Mouse (Mus musculus): Measurements from ENCODE around the gene 4430402I18Rik. TPM values are rescaled to one million over a fixed set of nuclear protein-coding genes. Genes with fewer than 3 reads are reported as not detected.

Gene 4430402I18Rik
- polyA plus RNA-seq, 1 experiment from 2014 or later, result 0.19 TPM

- H3K36me3 ChIP-seq (ENCODE audit: control insufficient read depth, insufficient read depth, low read length), result no peaks in the 10 kb centered on the region
- H3K27ac ChIP-seq (ENCODE audit: low read depth, low read length), result no peak overlapping the region
- no peaks in the 10 kb centered on the region for H3K9me3 ChIP-seq (ENCODE audit: control insufficient read depth, low read length)
- H3K27me3 ChIP-seq (ENCODE audit: control insufficient read depth, insufficient read depth, low read length), result no peaks in the 10 kb centered on the region
- no peak for ATAC-seq (replicated peaks; ENCODE audit: low FRiP score)
- H3K4me3 ChIP-seq (ENCODE audit: low read depth, low read length), result no peak overlapping the region
- no peak overlapping the region for H3K9ac ChIP-seq (ENCODE audit: low read length)
- DNase-seq (ENCODE audit: low spot score), result no peak
- H3K4me1 ChIP-seq (replicated peaks; ENCODE audit: control insufficient read depth, insufficient read depth, low read length), result no peaks in the 10 kb centered on the region
- WGBS, result 79% methylated on average over 7 of the region's 7 CpGs
- H3K4me2 ChIP-seq (ENCODE audit: low read depth, low read length, severe bottlenecking), result no peak overlapping the region
These were observed 15.0 kb upstream of the 4430402I18Rik start for GRCm38 (mm10) chr19:28982617-28983016.

GRCm38 (mm10) chr19:28974862-28975611, 7.4 kb upstream of the 4430402I18Rik start:
- Histone ChIP-seq H3K27ac (ENCODE audit: low read depth, low read length) (no peak overlapping the region), H3K9me3 (ENCODE audit: control insufficient read depth, low read length) (no peaks in the 10 kb centered on the region), H3K4me2 (ENCODE audit: low read depth, low read length, severe bottlenecking) (peak overlapping the region; percentile 68), H3K36me3 (ENCODE audit: control insufficient read depth, insufficient read depth, low read length) (no peaks in the 10 kb centered on the region), H3K4me3 (ENCODE audit: low read depth, low read length) (peak overlapping the region; percentile 31), H3K27me3 (ENCODE audit: control insufficient read depth, insufficient read depth, low read length) (peaks cover 2% of the 10 kb centered on the region), H3K4me1 (replicated peaks; ENCODE audit: control insufficient read depth, insufficient read depth, low read length) (0 out of 2 replicates have a peak, but pooled peaks cover 1% of the 10 kb centered on the region), H3K9ac (ENCODE audit: low read length) (peak overlapping the region; percentile 16)
- WGBS, result 19% methylated on average over 35 of the region's 35 CpGs
- ATAC-seq (replicated peaks; ENCODE audit: low FRiP score), result peak; percentile 60
- peak; percentile 89 for DNase-seq (ENCODE audit: low spot score)

DNA sequence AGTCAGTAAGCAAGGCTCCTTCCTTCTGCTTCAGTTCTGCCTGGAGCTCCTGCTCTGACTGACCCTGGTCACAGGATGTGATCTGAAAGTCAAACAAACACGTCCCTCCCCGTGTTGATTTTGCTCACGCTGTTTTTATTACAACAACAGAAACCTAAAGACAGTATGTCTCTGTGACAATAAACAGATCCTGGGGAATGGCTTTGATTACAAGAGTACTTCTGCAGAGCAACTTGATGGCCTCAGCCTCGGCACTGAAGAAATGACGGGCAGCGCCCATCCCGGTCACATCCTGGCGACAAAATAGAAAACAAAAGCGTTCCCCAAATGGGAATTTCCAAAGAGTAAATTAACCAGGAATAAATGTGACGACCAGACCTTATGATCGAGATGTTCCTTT, 2.7 kb upstream of the 4430402I18Rik start:
- Histone ChIP-seq H3K9ac (ENCODE audit: low read length) (no peak overlapping the region), H3K4me3 (ENCODE audit: low read depth, low read length) (no peak overlapping the region), H3K4me1 (replicated peaks; ENCODE audit: control insufficient read depth, insufficient read depth, low read length) (peaks cover 5% of the 10 kb centered on the region), H3K27me3 (ENCODE audit: control insufficient read depth, insufficient read depth, low read length) (peaks cover 4% of the 10 kb centered on the region), H3K9me3 (ENCODE audit: control insufficient read depth, low read length) (no peaks in the 10 kb centered on the region), H3K36me3 (ENCODE audit: control insufficient read depth, insufficient read depth, low read length) (no peaks in the 10 kb centered on the region), H3K4me2 (ENCODE audit: low read depth, low read length, severe bottlenecking) (no peak overlapping the region), H3K27ac (ENCODE audit: low read depth, low read length) (no peak overlapping the region)
- WGBS, result 74% methylated on average over 11 of the region's 11 CpGs
- no peak for ATAC-seq (replicated peaks; ENCODE audit: low FRiP score)
- no peak for DNase-seq (ENCODE audit: low spot score)

- no peak for ATAC-seq (replicated peaks; ENCODE audit: low FRiP score)
- H3K27ac ChIP-seq (ENCODE audit: low read depth, low read length), result no peak overlapping the region
- H3K9me3 ChIP-seq (ENCODE audit: control insufficient read depth, low read length), result no peaks in the 10 kb centered on the region
- no peak overlapping the region for H3K4me3 ChIP-seq (ENCODE audit: low read depth, low read length)
- no peak for DNase-seq (ENCODE audit: low spot score)
- peaks cover 9% of the 10 kb centered on the region for H3K4me1 ChIP-seq (replicated peaks; ENCODE audit: control insufficient read depth, insufficient read depth, low read length)
- H3K27me3 ChIP-seq (ENCODE audit: control insufficient read depth, insufficient read depth, low read length), result peaks cover 4% of the 10 kb centered on the region; the same call in 1 of the 2 replicates
- no peaks in the 10 kb centered on the region for H3K36me3 ChIP-seq (ENCODE audit: control insufficient read depth, insufficient read depth, low read length)
- WGBS, result 88% methylated on average over 5 of the region's 5 CpGs
- H3K9ac ChIP-seq (ENCODE audit: low read length), result no peak overlapping the region
- no peak overlapping the region for H3K4me2 ChIP-seq (ENCODE audit: low read depth, low read length, severe bottlenecking)
These were observed 1.6 kb upstream of the 4430402I18Rik start for GRCm38 (mm10) chr19:28969231-28969630.

DNA sequence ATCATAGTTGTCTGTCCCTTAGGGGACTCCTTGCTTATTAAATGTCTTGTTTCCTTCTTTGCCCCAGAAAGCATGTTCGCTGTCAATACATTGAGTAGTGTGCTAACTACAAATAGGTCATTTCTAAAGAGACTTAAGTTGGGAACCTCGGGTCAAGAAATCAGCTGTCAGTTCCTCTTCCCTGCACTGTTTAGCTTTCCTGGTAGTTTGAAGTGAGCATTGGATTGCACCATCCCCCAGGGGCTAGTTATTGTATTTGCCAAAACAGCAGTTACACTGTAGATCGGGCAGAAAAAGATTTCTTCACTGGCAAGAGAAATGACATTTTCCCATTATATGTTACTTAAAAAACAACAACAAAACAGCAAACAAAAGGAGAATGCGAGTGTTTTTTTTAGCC, 578 bp upstream of the 4430402I18Rik start:
- H3K4me2 ChIP-seq (ENCODE audit: low read depth, low read length, severe bottlenecking), result no peak overlapping the region
- H3K27ac ChIP-seq (ENCODE audit: low read depth, low read length), result no peak overlapping the region
- H3K4me3 ChIP-seq (ENCODE audit: low read depth, low read length), result no peak overlapping the region
- DNase-seq (ENCODE audit: low spot score) (no peak), ATAC-seq (replicated peaks; ENCODE audit: low FRiP score) (no peak)
- H3K9me3 ChIP-seq (ENCODE audit: control insufficient read depth, low read length), result no peaks in the 10 kb centered on the region
- H3K27me3 ChIP-seq (ENCODE audit: control insufficient read depth, insufficient read depth, low read length), result peaks cover 4% of the 10 kb centered on the region; the same call in 1 of the 2 replicates
- H3K9ac ChIP-seq (ENCODE audit: low read length), result no peak overlapping the region
- peaks cover 9% of the 10 kb centered on the region for H3K4me1 ChIP-seq (replicated peaks; ENCODE audit: control insufficient read depth, insufficient read depth, low read length)
- 78% methylated on average over 4 of the region's 4 CpGs for WGBS
- no peaks in the 10 kb centered on the region for H3K36me3 ChIP-seq (ENCODE audit: control insufficient read depth, insufficient read depth, low read length)

DNA sequence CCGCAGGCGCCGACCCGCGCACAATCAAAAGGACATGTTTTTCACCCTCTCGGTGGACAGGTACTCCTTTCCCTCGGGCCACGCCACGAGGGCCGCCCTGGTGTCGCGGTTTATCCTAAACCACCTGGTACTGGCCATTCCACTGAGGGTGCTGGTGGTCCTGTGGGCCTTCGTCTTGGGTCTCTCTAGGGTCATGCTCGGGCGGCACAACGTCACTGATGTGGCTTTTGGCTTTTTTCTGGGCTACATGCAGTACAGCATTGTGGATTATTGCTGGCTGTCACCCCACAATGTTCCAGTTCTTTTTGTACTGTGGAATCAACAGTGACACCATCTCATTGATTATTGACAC, 3.1 kb downstream of the 4430402I18Rik start:
- Histone ChIP-seq H3K4me1 (replicated peaks; ENCODE audit: control insufficient read depth, insufficient read depth, low read length) (peaks cover 9% of the 10 kb centered on the region), H3K4me3 (ENCODE audit: low read depth, low read length) (peak overlapping the region; percentile 78), H3K27me3 (ENCODE audit: control insufficient read depth, insufficient read depth, low read length) (peaks cover 4% of the 10 kb centered on the region; the same call in 1 of the 2 replicates), H3K27ac (ENCODE audit: low read depth, low read length) (no peak overlapping the region), H3K4me2 (ENCODE audit: low read depth, low read length, severe bottlenecking) (peak overlapping the region; percentile 92), H3K36me3 (ENCODE audit: control insufficient read depth, insufficient read depth, low read length) (no peaks in the 10 kb centered on the region), H3K9me3 (ENCODE audit: control insufficient read depth, low read length) (no peaks in the 10 kb centered on the region), H3K9ac (ENCODE audit: low read length) (peak overlapping the region; percentile 83)
- no peak for DNase-seq (ENCODE audit: low spot score)
- peak; percentile 47; the same call in 1 of the 2 replicates for ATAC-seq (replicated peaks; ENCODE audit: low FRiP score)
- WGBS, result 6% methylated on average over 16 of the region's 16 CpGs

DNA sequence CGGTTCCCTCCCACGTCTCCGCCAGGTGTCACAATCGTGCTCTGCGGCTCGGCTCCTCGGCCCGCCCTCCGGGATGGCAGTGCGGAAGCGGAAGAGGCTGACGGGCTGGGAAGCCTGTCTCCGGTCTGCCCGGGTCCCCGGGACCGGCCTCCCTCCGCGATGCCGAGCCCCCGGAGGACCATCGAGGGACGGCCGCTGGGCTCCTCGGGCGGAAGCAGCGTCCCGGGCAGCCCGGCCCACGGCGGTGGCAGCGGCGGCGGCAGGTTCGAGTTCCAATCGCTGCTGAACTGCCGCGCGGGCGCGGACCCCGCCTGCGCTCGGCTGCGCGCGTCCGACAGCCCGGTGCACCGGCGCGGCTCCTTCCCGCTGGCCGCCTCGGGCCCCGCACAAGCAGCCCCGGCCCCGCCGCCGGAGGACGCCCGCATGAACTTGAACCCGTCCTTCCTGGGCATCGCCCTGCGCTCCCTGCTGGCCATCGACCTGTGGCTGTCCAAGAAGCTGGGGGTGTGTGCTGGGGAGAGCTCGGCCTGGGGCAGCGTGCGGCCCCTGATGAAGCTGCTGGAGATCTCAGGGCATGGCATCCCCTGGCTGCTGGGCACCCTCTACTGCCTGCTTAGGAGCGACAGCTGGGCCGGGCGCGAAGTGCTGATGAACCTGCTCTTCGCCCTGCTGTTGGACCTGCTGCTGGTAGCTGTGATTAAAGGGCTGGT, 3.6 kb downstream of the 4430402I18Rik start, which contains the start of gene Plpp6:
Gene Plpp6, plus strand, starts transcription at position 112 of the 710 bp plus-strand sequence.
- DNase-seq (ENCODE audit: low spot score), result peak; percentile 83
- H3K4me3 ChIP-seq (ENCODE audit: low read depth, low read length), result peak within 1 kb of the TSS; percentile 78
- no peaks in the 10 kb centered on the region for H3K36me3 ChIP-seq (ENCODE audit: control insufficient read depth, insufficient read depth, low read length)
- peak; percentile 86 for ATAC-seq (replicated peaks; ENCODE audit: low FRiP score)
- no peaks in the 10 kb centered on the region for H3K9me3 ChIP-seq (ENCODE audit: control insufficient read depth, low read length)
- H3K27ac ChIP-seq (ENCODE audit: low read depth, low read length), result no peak within 1 kb of the TSS
- peaks cover 9% of the 10 kb centered on the region for H3K4me1 ChIP-seq (replicated peaks; ENCODE audit: control insufficient read depth, insufficient read depth, low read length)
- peak within 1 kb of the TSS; percentile 83 for H3K9ac ChIP-seq (ENCODE audit: low read length)
- peak within 1 kb of the TSS; percentile 92 for H3K4me2 ChIP-seq (ENCODE audit: low read depth, low read length, severe bottlenecking)
- WGBS, result under 1% methylated on average over 72 of the region's 73 CpGs
- H3K27me3 ChIP-seq (ENCODE audit: control insufficient read depth, insufficient read depth, low read length), result peaks cover 4% of the 10 kb centered on the region; the same call in 1 of the 2 replicates

DNA sequence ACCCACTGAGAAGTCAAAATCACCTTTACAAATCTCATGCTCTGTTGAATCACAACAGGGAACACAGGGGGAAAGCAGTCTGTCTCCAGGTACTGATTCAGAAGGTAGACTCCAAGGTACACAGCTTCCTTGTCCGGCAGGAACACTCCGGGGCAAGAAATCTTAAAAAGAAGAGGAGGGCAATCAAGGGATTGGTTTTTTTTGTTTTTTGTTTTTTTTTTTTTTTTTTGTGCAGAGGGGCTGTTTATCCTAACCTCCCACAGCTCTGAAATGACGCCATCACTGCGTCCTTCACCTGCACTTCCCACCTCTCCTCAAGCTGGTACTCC, 4.1 kb downstream of the 4430402I18Rik start:
- ATAC-seq (replicated peaks; ENCODE audit: low FRiP score) (no peak), DNase-seq (ENCODE audit: low spot score) (no peak)
- Histone ChIP-seq H3K4me1 (replicated peaks; ENCODE audit: control insufficient read depth, insufficient read depth, low read length) (peaks cover 9% of the 10 kb centered on the region), H3K4me3 (ENCODE audit: low read depth, low read length) (peak overlapping the region; percentile 78), H3K9me3 (ENCODE audit: control insufficient read depth, low read length) (no peaks in the 10 kb centered on the region), H3K9ac (ENCODE audit: low read length) (peak overlapping the region; percentile 83), H3K4me2 (ENCODE audit: low read depth, low read length, severe bottlenecking) (peak overlapping the region; percentile 92), H3K27me3 (ENCODE audit: control insufficient read depth, insufficient read depth, low read length) (peaks cover 4% of the 10 kb centered on the region; the same call in 1 of the 2 replicates), H3K36me3 (ENCODE audit: control insufficient read depth, insufficient read depth, low read length) (no peaks in the 10 kb centered on the region), H3K27ac (ENCODE audit: low read depth, low read length) (no peak overlapping the region)
- WGBS, result 7% methylated on average over 4 of the region's 4 CpGs

All from forebrain, embryonic 11.5 days (tissue).